Mouse (Mus musculus): ENCODE results near the gene Fam172a.

Fam172a gene

GRCm38 (mm10) chr13:78098858-78099445 lies 397.1 kb downstream of the Fam172a start:
- ATAC-seq (ENCODE audit: insufficient number of reproducible peaks, low FRiP score, low TSS enrichment): no peak

- no peak for ATAC-seq (ENCODE audit: insufficient number of reproducible peaks, low FRiP score, low TSS enrichment)
These were observed 398.1 kb downstream of the Fam172a start for GRCm38 (mm10) chr13:78099746-78100530.

GRCm38 (mm10) chr13:78100664-78101063 lies 398.8 kb downstream of the Fam172a start:
- ATAC-seq (ENCODE audit: insufficient number of reproducible peaks, low FRiP score, low TSS enrichment): no peak

GRCm38 (mm10) chr13:78102337-78102736 lies 400.5 kb downstream of the Fam172a start:
- no peak for ATAC-seq (ENCODE audit: insufficient number of reproducible peaks, low FRiP score, low TSS enrichment)

- ATAC-seq (ENCODE audit: insufficient number of reproducible peaks, low FRiP score, low TSS enrichment): no peak
These were observed 403.0 kb downstream of the Fam172a start for GRCm38 (mm10) chr13:78104851-78105250.

GRCm38 (mm10) chr13:78110648-78111047 lies 408.8 kb downstream of the Fam172a start:
- ATAC-seq (ENCODE audit: insufficient number of reproducible peaks, low FRiP score, low TSS enrichment): no peak

GRCm38 (mm10) chr13:78113978-78114377 lies 412.1 kb downstream of the Fam172a start:
- no peak for ATAC-seq (ENCODE audit: insufficient number of reproducible peaks, low FRiP score, low TSS enrichment)

- no peak for ATAC-seq (ENCODE audit: insufficient number of reproducible peaks, low FRiP score, low TSS enrichment)
These were observed 416.9 kb downstream of the Fam172a start for GRCm38 (mm10) chr13:78118715-78119114.

GRCm38 (mm10) chr13:78121991-78122390 lies 420.2 kb downstream of the Fam172a start:
- ATAC-seq (ENCODE audit: insufficient number of reproducible peaks, low FRiP score, low TSS enrichment): no peak

- ATAC-seq (ENCODE audit: insufficient number of reproducible peaks, low FRiP score, low TSS enrichment): no peak
These were observed 422.1 kb downstream of the Fam172a start for GRCm38 (mm10) chr13:78123911-78124426.

- no peak for ATAC-seq (ENCODE audit: insufficient number of reproducible peaks, low FRiP score, low TSS enrichment)
These were observed 455.6 kb downstream of the Fam172a start for GRCm38 (mm10) chr13:78157465-78157864.

GRCm38 (mm10) chr13:78162149-78162548 lies 460.3 kb downstream of the Fam172a start:
- ATAC-seq (ENCODE audit: insufficient number of reproducible peaks, low FRiP score, low TSS enrichment): no peak

GRCm38 (mm10) chr13:78163087-78163958 lies 461.5 kb downstream of the Fam172a start:
- ATAC-seq (ENCODE audit: insufficient number of reproducible peaks, low FRiP score, low TSS enrichment): peak; percentile 94

- ATAC-seq (ENCODE audit: insufficient number of reproducible peaks, low FRiP score, low TSS enrichment): no peak
These were observed 463.1 kb downstream of the Fam172a start for GRCm38 (mm10) chr13:78164941-78165340.

- no peak for ATAC-seq (ENCODE audit: insufficient number of reproducible peaks, low FRiP score, low TSS enrichment)
These were observed 466.3 kb downstream of the Fam172a start for GRCm38 (mm10) chr13:78168166-78168565.

GRCm38 (mm10) chr13:78171320-78171719 lies 469.5 kb downstream of the Fam172a start:
- peak; percentile 36; the same call in 1 of the 2 replicates for ATAC-seq (ENCODE audit: insufficient number of reproducible peaks, low FRiP score, low TSS enrichment)

- peak; percentile 52; the same call in 1 of the 2 replicates for ATAC-seq (ENCODE audit: insufficient number of reproducible peaks, low FRiP score, low TSS enrichment)
These were observed 470.3 kb downstream of the Fam172a start for GRCm38 (mm10) chr13:78171984-78172636.

- no peak for ATAC-seq (ENCODE audit: insufficient number of reproducible peaks, low FRiP score, low TSS enrichment)
These were observed 471.0 kb downstream of the Fam172a start for GRCm38 (mm10) chr13:78172861-78173260.

GRCm38 (mm10) chr13:78174191-78174590 lies 472.4 kb downstream of the Fam172a start:
- ATAC-seq (ENCODE audit: insufficient number of reproducible peaks, low FRiP score, low TSS enrichment): no peak

GRCm38 (mm10) chr13:78174891-78175290 lies 473.1 kb downstream of the Fam172a start:
- ATAC-seq (ENCODE audit: insufficient number of reproducible peaks, low FRiP score, low TSS enrichment): no peak
